Mouse (Mus musculus) erythroblast, embryonic 14.5 days (primary cell): Measurements from ENCODE around the gene 1700037H04Rik. TPM values are rescaled to one million over a fixed set of nuclear protein-coding genes. Genes with fewer than 3 reads are reported as not detected.

Experiments used
- H3K27me3 ChIP-seq: 2 replicates; pipeline ENCODE4 v1.6.1; 2012; ENCODE audit warnings: inconsistent platforms; ENCODE audit not compliant: control insufficient read depth
- H3K36me3 ChIP-seq: 2 replicates; pipeline ENCODE4 v1.6.1; 2012; ENCODE audit warnings: mild to moderate bottlenecking, inconsistent platforms; ENCODE audit not compliant: control insufficient read depth
- H3K4me1 ChIP-seq: 2 replicates; pipeline ENCODE4 v1.6.1; 2012; ENCODE audit warnings: inconsistent platforms; ENCODE audit not compliant: control insufficient read depth
- H3K4me3 ChIP-seq: replicated peaks from 2 replicates; pipeline ENCODE3; 2012; ENCODE audit warnings: moderate library complexity, mild to moderate bottlenecking, inconsistent platforms
- H3K9me3 ChIP-seq: 2 replicates; pipeline ENCODE4 v1.6.1; 2012; ENCODE audit warnings: low read length, inconsistent platforms, mixed read lengths; ENCODE audit not compliant: control insufficient read depth
- GATA1 ChIP-seq: IDR thresholded peaks from 2 replicates; pipeline ENCODE4 v1.6.1; 2012; ENCODE audit warnings: low read length, inconsistent platforms, mixed read lengths
- TAL1 ChIP-seq: IDR thresholded peaks from 3 replicates; pipeline ENCODE4 v1.6.1; 2012; ENCODE audit warnings: low read length, inconsistent platforms, mixed read lengths
- polyA plus RNA-seq: library from polyadenylated mRNA; stranded (reverse); fragments of >175 nt; gene quantifications from 2 replicates; pipeline ENCODE4 v1.2.3, GENCODE M21; 2012

1700037H04Rik gene
- polyA plus RNA-seq, 1 experiment = 219 TPM

- Histone ChIP-seq H3K9me3 (no peaks in the 10 kb centered on the region), H3K4me3 (peak within 1 kb of the TSS; percentile 79), H3K4me1 (peaks cover 69% of the 10 kb centered on the region), H3K27me3 (no peaks in the 10 kb centered on the region), H3K36me3 (peaks cover 43% of the 10 kb centered on the region)
- TF ChIP-seq GATA1 (no peak), TAL1 (no peak)
Observed at GRCm38 (mm10) chr2:131179990-131180587, 20.2 kb upstream of the 1700037H04Rik start, which contains the start of gene Cenpb. Gene Cenpb, minus strand, starts transcription at chr2:131180067.

GRCm38 (mm10) chr2:131179246-131179886 lies 19.5 kb upstream of the 1700037H04Rik start:
- Histone ChIP-seq H3K4me1 (peaks cover 74% of the 10 kb centered on the region), H3K27me3 (peaks cover 3% of the 10 kb centered on the region), H3K36me3 (peaks cover 46% of the 10 kb centered on the region), H3K9me3 (no peaks in the 10 kb centered on the region), H3K4me3 (peak overlapping the region; percentile 79)
- TF ChIP-seq GATA1 = no peak
- TF ChIP-seq TAL1 = no peak

GRCm38 (mm10) chr2:131178828-131179245 lies 19.0 kb upstream of the 1700037H04Rik start:
- peak overlapping the region; percentile 79 for H3K4me3 ChIP-seq
- TF ChIP-seq TAL1 = no peak
- no peak for TF ChIP-seq GATA1
- peaks cover 78% of the 10 kb centered on the region for H3K4me1 ChIP-seq
- H3K27me3 ChIP-seq = peaks cover 8% of the 10 kb centered on the region
- H3K9me3 ChIP-seq = no peaks in the 10 kb centered on the region
- peaks cover 46% of the 10 kb centered on the region for H3K36me3 ChIP-seq

GRCm38 (mm10) chr2:131177932-131178331 lies 18.1 kb upstream of the 1700037H04Rik start:
- peaks cover 46% of the 10 kb centered on the region for H3K36me3 ChIP-seq
- H3K4me3 ChIP-seq = peak overlapping the region; percentile 79
- peaks cover 18% of the 10 kb centered on the region for H3K27me3 ChIP-seq
- H3K4me1 ChIP-seq = peaks cover 80% of the 10 kb centered on the region
- TF ChIP-seq GATA1 (no peak), TAL1 (no peak)
- no peaks in the 10 kb centered on the region for H3K9me3 ChIP-seq

GRCm38 (mm10) chr2:131176491-131176890 lies 16.6 kb upstream of the 1700037H04Rik start:
- no peak for TF ChIP-seq TAL1
- Histone ChIP-seq H3K9me3 (peaks cover 3% of the 10 kb centered on the region; the same call in 1 of the 2 replicates), H3K4me1 (peaks cover 90% of the 10 kb centered on the region)

GRCm38 (mm10) chr2:131175945-131176309 lies 16.0 kb upstream of the 1700037H04Rik start:
- H3K4me3 ChIP-seq = no peak overlapping the region
- H3K9me3 ChIP-seq = peaks cover 5% of the 10 kb centered on the region; the same call in 1 of the 2 replicates
- peaks cover 89% of the 10 kb centered on the region for H3K4me1 ChIP-seq
- peaks cover 50% of the 10 kb centered on the region for H3K36me3 ChIP-seq
- H3K27me3 ChIP-seq = peaks cover 38% of the 10 kb centered on the region
- TF ChIP-seq TAL1 = no peak
- no peak for TF ChIP-seq GATA1

More at GRCm38 (mm10) chr2:131176491-131176890, 16.6 kb upstream of the 1700037H04Rik start:
- H3K36me3 ChIP-seq = peaks cover 49% of the 10 kb centered on the region
- peak overlapping the region; percentile 13 for H3K4me3 ChIP-seq
- peaks cover 32% of the 10 kb centered on the region for H3K27me3 ChIP-seq

- peaks cover 5% of the 10 kb centered on the region; the same call in 1 of the 2 replicates for H3K9me3 ChIP-seq
- H3K4me3 ChIP-seq = no peak overlapping the region
- H3K36me3 ChIP-seq = peaks cover 50% of the 10 kb centered on the region
- peaks cover 43% of the 10 kb centered on the region for H3K27me3 ChIP-seq
- TF ChIP-seq TAL1 (no peak), GATA1 (no peak)
- peaks cover 84% of the 10 kb centered on the region for H3K4me1 ChIP-seq
Observed at GRCm38 (mm10) chr2:131175286-131175944, 15.5 kb upstream of the 1700037H04Rik start.

- Histone ChIP-seq H3K4me3 (peak overlapping the region; percentile 42), H3K4me1 (peaks cover 79% of the 10 kb centered on the region), H3K27me3 (peaks cover 50% of the 10 kb centered on the region), H3K9me3 (peaks cover 5% of the 10 kb centered on the region; the same call in 1 of the 2 replicates), H3K36me3 (peaks cover 50% of the 10 kb centered on the region)
- TF ChIP-seq GATA1 (no peak), TAL1 (no peak)
Observed at GRCm38 (mm10) chr2:131174700-131175099, 14.8 kb upstream of the 1700037H04Rik start.

GRCm38 (mm10) chr2:131172322-131172721 lies 12.4 kb upstream of the 1700037H04Rik start:
- peaks cover 73% of the 10 kb centered on the region for H3K27me3 ChIP-seq
- H3K4me3 ChIP-seq = no peak overlapping the region
- H3K36me3 ChIP-seq = peaks cover 31% of the 10 kb centered on the region
- peaks cover 56% of the 10 kb centered on the region for H3K4me1 ChIP-seq
- peaks cover 7% of the 10 kb centered on the region for H3K9me3 ChIP-seq
- TF ChIP-seq GATA1 (no peak), TAL1 (0 out of 3 replicates have a peak, but pooled peaks have one; percentile 7)
